Mouse (Mus musculus) embryonic stem cell, embryonic (primary cell): ENCODE measurements at regions not wholly inside any gene's neighbourhood (a gene's known extent, or its start where the extent isn't known, plus 50 kb on each side); places are given as distances from the start of the nearest gene placed in this dataset.

Experiments used
- CTCF ChIA-PET, 4 experiments: fragments of 300-600 bp in 2 of 4; fragments of 350-600 bp in 2 of 4; sonication (Branson Sonifier 250); formaldehyde crosslinking; loops; one replicate each; lab custom pipeline; 2022; ENCODE audit warnings: inconsistent platforms in 2 of 4; lab: Charles Lee
- POLR2A ChIA-PET, 4 experiments: fragments of 300-600 bp in 2 of 4; fragments of 350-600 bp in 2 of 4; sonication (Branson Sonifier 250); formaldehyde crosslinking; loops; one replicate each; lab custom pipeline; 2022; ENCODE audit warnings: antibody characterized with exemption in 4 of 4, inconsistent platforms in 1 of 4; lab: Charles Lee

DNA sequence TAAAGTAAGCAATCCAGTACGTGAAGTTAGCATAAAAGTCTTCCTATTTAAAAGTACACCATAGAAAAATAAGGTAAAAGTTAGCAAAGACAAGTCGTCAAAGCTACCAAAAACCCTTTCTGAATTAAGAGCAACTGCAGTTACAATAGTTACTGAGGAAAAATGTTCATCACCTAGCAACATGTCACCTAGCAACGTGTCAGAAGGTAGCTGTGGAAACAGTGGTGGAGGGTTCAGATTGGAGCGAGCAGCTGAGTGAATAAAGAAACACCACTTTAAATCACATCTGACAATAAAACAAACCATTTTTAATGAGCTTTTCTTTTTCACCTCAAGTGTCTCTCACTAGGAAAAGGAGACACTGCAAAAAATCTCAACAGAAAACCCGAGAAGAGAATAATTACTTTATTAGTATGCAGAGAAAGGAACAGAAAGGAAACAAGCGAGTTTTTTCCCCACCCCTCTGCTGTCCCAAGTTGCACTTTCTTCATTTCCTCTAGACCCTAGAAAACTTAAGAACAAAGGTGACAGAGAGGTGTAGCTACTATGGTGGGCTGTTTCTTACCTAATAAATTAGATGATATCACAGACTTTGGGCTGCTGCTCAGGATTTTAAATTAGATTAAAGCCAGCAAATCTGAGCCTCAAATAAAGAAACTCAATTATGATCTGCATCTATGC, 275.4 kb downstream of the 1700017N19Rik start:
- CTCF ChIA-PET: no interaction called here

DNA sequence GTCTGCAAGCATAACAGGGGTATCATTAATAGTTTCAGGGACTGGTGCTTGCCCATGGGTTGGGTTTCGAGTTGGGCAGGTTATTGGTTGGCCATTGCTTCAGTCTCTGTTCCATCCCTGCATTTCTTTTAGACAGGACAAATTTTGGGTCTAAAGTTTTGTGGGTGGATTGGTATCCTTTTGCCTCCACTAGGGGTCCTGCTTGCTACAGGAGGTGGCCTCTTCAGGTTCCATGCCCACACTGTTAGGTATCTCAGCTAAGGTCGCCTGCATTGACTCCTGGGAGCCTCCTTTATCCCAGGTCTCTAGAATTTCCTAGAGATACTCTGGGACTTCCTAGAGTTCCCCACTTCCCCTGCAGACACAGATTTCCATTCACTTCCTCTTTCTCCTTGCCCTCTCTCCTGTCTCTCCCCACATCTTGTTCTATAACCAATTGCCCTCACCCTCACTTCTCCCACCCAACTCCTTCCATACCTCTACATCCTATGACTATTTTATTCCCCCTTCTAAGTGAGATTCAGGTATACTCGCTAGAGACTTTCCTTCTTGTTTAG, 278.2 kb downstream of the 1700017N19Rik start:
- ChIA-PET POLR2A (no interaction called here), CTCF (interaction anchor here in 1 of 4 experiments (0.5 kb wide), 1 partner anchor 280 kb away, joined by 3 read pairs; no protein-coding TSS in a partner anchor)

More for the DNA sequence above, 275.4 kb downstream of the 1700017N19Rik start:
- POLR2A ChIA-PET: no interaction called here

DNA sequence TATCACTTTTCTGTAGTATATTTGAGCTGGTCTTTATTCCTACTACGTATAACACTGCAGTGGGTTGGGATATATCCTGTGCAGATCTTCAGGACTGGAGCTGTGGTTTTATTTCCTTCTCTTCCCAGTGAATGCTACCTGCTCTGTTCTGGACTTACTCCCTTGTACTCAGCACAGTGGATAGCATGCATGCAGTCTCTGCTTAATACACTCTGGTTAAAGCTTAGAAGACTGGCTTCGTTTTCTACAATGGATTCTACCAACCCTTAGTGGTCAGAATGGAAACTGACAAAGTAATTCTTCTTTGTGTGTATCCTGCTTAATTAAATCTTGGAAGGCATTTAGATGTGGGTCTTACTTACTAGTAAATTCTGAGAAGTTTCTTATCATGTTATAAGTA, 292.3 kb downstream of the 1700017N19Rik start:
- POLR2A ChIA-PET: no interaction called here
- CTCF ChIA-PET: no interaction called here

DNA sequence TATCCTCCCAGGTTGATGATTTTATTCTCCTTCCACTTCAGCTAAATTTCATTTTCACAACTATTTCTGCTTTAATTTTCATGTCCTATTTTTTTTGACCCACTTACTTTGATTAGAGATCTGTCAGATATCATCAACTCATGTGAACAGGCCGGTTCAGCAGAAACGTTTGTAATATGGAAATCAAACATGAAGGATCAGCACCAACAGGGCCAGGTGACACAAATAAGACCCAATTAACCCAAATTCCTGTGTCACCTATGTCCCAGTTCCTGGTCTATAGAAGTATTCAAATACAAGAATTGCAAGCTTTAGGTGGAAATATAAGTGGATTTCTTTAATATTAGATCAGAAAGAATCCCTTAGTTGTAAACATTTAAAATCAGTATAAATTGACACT, 332.7 kb downstream of the 1700017N19Rik start:
- POLR2A ChIA-PET: no interaction called here

DNA sequence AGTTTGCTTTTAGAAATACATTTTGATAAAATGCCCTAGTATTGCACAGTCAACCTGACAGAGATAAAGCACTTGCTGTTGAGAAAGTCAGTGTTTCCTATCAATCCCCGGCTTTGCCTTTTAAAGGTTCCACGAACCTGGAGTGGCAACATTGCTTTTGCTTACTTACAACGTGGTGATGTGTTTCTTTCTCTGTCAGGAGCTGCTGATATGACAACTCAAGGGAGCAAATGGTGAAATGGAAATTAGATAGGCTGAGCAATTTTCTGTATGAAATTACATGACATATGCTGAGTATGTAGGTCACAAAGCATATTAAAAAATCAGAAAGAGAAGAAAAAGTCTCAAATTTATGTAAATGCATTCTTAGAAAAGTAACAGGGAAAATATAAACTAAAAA, 336.8 kb downstream of the 1700017N19Rik start:
- ChIA-PET CTCF (no interaction called here), POLR2A (no interaction called here)

More for the DNA sequence above, 332.7 kb downstream of the 1700017N19Rik start:
- CTCF ChIA-PET: no interaction called here

DNA sequence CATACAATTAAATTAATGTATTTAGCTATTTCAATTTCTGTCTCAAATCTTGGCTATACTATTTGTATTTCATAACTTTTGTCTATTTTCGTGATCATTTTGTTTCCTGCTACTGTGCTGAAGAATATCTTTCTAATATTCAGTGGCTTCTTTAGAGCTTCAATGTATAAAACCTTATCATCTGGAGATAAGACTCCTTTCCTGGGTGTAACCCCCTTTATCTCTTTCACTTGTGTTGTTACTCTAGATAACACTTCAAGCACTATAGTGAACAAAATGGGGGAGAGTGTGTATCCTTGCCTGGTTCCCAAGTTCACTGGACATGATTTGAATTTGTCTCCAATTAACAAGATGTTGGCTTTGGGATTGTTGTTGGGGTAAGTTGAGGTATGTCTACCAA, 341.5 kb downstream of the 1700017N19Rik start:
- ChIA-PET CTCF (interaction anchor here in 1 of 4 experiments (0.7 kb wide), 1 partner anchor 35 kb away, joined by 3 read pairs; no protein-coding TSS in a partner anchor), POLR2A (no interaction called here)

DNA sequence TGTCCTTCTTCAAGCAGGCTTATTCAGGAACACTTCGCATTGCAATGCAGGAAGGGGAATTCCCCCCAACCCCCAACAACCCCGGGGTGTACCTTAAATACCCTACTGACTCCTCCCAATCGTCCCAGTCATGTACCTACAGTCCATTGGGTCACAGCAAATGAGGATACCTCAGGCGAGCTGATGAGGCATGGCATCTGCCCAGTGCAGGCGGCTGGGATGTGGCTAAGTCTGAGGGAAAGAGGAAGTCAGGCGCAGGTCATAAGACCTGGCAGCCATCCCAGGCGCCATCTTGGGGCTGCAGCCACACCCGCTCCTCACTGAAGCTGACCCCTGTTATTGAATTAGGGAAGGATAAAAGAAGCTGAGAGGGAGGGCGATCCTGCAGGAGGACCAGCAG, 368.1 kb downstream of the 1700017N19Rik start:
- POLR2A ChIA-PET: no interaction called here
- CTCF ChIA-PET: no interaction called here

DNA sequence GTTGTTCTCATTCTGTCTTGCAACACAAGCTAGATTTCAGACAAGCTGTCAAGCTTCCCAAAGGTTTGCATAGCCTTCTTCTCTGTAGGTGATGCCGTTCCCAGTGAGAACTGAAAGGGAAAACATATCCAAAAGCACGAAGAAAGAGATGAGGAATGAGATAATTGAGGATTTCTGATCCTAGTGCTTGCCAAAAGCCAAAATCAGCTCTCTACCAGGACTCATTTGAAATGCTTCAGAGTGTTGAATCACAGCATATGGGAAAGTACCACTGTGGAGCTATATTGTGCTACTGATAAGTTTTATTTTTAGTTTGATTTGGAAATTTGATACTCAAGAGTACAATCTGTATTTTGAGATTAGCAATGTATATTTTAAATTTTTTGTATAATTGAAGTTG, 413.2 kb downstream of the 1700017N19Rik start:
- ChIA-PET POLR2A (interaction anchor here in 1 of 4 experiments (0.6 kb wide), 1 partner anchor 12 kb away, joined by 3 read pairs; no protein-coding TSS in a partner anchor), CTCF (no interaction called here)

DNA sequence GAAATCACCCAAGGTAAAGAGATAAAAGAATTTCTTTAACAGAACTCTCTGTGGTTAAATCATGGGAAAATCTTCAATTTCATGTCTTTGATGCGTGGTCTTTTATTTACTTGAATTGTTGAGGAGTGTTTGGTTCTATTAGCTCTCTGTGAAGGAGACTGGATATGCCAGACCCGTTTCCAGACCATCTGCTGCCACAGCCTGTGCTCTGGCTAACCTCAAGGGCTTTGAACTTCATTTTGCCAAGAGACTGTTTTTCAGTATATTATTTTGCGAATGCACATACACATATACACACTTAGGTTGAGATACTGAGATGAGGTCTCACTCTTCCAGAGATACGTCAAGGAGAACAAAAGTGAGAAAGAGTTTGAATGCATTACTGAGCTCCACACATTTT, 414.4 kb downstream of the 1700017N19Rik start:
- POLR2A ChIA-PET: no interaction called here
- CTCF ChIA-PET: no interaction called here

DNA sequence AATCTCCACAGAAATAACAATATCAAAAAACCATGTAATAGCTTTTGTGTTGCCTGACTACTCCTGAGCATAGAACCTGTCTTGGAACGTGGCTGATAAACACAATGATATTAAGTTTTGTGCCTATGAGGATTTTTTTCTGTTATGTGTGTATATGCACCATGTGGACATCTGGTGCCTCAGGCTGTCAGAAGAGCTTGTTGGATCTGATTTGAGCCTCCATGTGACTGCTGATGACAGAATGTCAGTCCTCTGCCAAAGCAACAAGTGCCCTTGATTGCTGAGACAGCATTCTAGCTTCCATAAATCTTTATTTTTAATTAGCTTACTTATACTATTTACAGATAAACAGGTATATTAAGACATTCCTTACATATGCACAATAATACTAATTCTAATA, 425.1 kb downstream of the 1700017N19Rik start:
- ChIA-PET CTCF (no interaction called here), POLR2A (no interaction called here)

DNA sequence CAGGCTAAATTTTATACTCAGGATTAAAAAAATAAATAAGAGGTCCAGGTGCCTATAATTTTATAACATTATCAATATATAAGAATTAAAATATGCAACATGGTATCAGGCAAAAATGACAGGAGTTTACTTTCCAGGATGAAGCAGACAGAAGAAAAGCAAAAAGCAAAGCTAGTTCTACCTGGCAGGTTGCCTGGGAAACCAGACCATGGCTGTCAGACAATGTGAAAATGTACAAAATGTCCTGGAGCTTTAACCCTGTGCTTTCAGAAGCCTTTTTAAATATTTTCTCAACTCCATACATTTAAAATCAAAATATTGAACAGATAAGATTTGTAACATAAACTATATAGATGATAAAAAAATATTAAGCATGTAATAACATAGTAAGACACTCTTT, 448.3 kb downstream of the 1700017N19Rik start:
- CTCF ChIA-PET: no interaction called here
- POLR2A ChIA-PET: no interaction called here

DNA sequence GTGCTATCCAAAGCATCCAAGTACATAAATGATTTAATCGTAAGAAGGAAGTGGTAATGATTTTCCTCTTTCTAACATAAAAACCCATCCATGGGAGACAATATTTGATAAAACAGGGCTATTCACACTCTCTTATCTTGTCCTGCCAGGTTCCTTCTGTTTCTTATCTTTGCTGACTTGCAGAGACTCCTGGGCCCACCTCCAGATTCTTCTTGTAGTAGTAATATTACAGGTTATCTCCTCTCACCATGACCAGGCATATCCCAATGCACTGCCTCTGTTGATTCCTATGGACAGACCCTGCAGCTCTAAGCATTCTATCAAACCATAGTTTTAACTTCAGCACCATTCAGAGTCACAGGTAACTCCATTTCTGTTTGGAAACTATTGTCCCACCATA, 448.8 kb downstream of the 1700017N19Rik start:
- POLR2A ChIA-PET: no interaction called here
- CTCF ChIA-PET: no interaction called here
